Mouse (Mus musculus): ENCODE results near the gene Nbl1.

Nbl1 gene

GRCm38 (mm10) chr4:139092356-139093195 is at the start of gene Nbl1:
Gene Nbl1, minus strand, starts transcription at chr4:139092993.
- DNase-seq (ENCODE audit: extremely low read depth, low read depth), result no peak

- DNase-seq (ENCODE audit: extremely low read depth, low read depth), result no peak
Measured at GRCm38 (mm10) chr4:139141785-139142184, 49.0 kb upstream of the Nbl1 start.

- no peak for DNase-seq (ENCODE audit: extremely low read depth, low read depth)
Measured at GRCm38 (mm10) chr4:139140267-139140666, 47.5 kb upstream of the Nbl1 start.

- no peak for DNase-seq (ENCODE audit: extremely low read depth, low read depth)
Measured at GRCm38 (mm10) chr4:139136011-139136410, 43.2 kb upstream of the Nbl1 start.

GRCm38 (mm10) chr4:139133109-139133508 is 40.3 kb upstream of the Nbl1 start:
- DNase-seq (ENCODE audit: extremely low read depth, low read depth), result no peak

GRCm38 (mm10) chr4:139131858-139132672 is 39.3 kb upstream of the Nbl1 start:
- DNase-seq (ENCODE audit: extremely low read depth, low read depth), result peak; percentile 66

GRCm38 (mm10) chr4:139130701-139131549 is 38.1 kb upstream of the Nbl1 start, which contains the start of gene Minos1:
Gene Minos1, minus strand, starts transcription at chr4:139131113.
- DNase-seq (ENCODE audit: extremely low read depth, low read depth), result peak; percentile 92

GRCm38 (mm10) chr4:139129806-139130700 is 37.3 kb upstream of the Nbl1 start:
- DNase-seq (ENCODE audit: extremely low read depth, low read depth), result no peak

GRCm38 (mm10) chr4:139126475-139126874 is 33.7 kb upstream of the Nbl1 start:
- DNase-seq (ENCODE audit: extremely low read depth, low read depth), result no peak

GRCm38 (mm10) chr4:139124940-139125339 is 32.1 kb upstream of the Nbl1 start:
- DNase-seq (ENCODE audit: extremely low read depth, low read depth), result no peak

- DNase-seq (ENCODE audit: extremely low read depth, low read depth), result no peak
Measured at GRCm38 (mm10) chr4:139122557-139122956, 29.8 kb upstream of the Nbl1 start.

- DNase-seq (ENCODE audit: extremely low read depth, low read depth), result no peak
Measured at GRCm38 (mm10) chr4:139120998-139121397, 28.2 kb upstream of the Nbl1 start.

- no peak for DNase-seq (ENCODE audit: extremely low read depth, low read depth)
Measured at GRCm38 (mm10) chr4:139120281-139120814, 27.6 kb upstream of the Nbl1 start.

- DNase-seq (ENCODE audit: extremely low read depth, low read depth), result peak; percentile 86
Measured at GRCm38 (mm10) chr4:139116356-139117063, 23.7 kb upstream of the Nbl1 start.

GRCm38 (mm10) chr4:139115721-139116120 is 22.9 kb upstream of the Nbl1 start:
- no peak for DNase-seq (ENCODE audit: extremely low read depth, low read depth)

- no peak for DNase-seq (ENCODE audit: extremely low read depth, low read depth)
Measured at GRCm38 (mm10) chr4:139112482-139112881, 19.7 kb upstream of the Nbl1 start.

- DNase-seq (ENCODE audit: extremely low read depth, low read depth), result no peak
Measured at GRCm38 (mm10) chr4:139111421-139111820, 18.6 kb upstream of the Nbl1 start.

- no peak for DNase-seq (ENCODE audit: extremely low read depth, low read depth)
Measured at GRCm38 (mm10) chr4:139110858-139111257, 18.1 kb upstream of the Nbl1 start.

GRCm38 (mm10) chr4:139105453-139105852 is 12.7 kb upstream of the Nbl1 start:
- no peak for DNase-seq (ENCODE audit: extremely low read depth, low read depth)
